Mouse (Mus musculus): ENCODE measurements around the gene Lekr1.
"Not testable (repeated sequence)": the region's sequence is repeated elsewhere in the genome, so short reads cannot be mapped to it uniquely, and the experiment has no call there.

Lekr1 gene

DNA sequence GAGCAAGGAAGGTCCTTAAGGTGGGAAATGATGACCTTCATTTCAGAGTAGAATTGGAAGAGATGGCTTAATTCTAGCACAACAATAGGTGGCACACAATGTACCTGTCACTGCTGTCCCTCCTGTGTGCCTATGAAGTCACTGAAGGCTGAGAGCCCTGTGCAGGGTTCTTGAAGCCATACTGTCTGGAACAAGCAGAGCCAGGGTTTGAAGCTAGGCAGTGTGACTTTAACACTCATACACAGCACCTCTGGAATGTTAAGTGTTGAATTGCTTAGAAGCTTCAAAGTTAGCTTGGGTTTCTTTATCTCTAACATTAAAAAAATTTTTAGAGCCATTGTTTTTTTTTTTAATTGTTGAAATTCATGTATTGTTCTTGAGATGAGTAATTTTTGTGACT, 100.4 kb downstream of the Lekr1 start:
- no peak for DNase-seq (ENCODE audit: inconsistent age in 2 of 2, low spot score in 1 of 2)

DNA sequence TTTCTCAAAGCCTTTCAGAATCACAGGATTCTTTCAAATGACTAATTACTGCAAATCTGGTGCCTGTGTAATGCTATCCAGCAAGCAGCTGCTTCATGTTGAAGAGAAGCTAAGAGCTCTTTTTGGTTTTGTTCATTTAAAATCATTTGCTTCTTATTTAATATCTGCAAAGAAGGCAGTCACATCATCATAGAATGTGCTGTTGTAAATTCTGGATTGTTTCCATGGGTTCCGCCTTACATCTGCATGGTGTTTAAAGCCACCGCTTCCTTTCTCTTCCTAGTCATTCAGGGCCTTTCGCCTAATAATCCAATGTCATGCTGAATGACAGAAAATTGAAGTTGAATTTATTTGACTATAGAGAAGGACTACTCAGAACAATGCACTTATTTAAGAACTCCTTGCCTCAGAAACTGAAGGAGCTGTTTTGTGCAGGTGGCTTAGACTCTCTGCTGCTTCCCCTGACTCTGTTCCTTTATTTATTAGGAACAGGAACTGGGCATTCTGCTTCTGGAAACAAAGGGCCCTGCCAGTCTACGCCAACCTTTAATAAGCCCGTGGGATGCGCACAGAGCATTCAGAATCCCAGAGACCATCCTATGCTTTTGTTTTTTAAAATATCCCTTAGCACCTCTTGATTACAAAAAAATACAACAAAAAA, 101.3 kb downstream of the Lekr1 start:
- DNase-seq (ENCODE audit: inconsistent age in 2 of 2, low spot score in 1 of 2), result no peak

DNA sequence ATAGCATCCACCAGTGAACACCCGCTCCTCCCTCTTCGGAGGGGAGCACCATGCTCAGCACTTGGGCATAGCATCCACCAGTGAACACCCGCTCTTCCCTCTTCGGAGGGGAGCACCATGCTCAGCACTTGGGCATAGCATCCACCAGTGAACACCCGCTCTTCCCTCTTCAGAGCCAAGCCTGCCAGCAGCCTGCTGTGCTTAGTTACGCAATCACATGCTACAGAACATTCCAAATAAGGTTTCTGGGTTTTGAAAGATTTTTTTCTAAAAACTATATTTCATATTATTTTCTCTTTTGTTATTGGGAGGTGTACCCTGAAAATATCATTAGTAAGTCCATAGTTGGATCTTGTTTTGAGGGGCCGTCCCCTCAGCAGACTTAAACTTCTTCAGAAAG, 103.6 kb downstream of the Lekr1 start:
- DNase-seq (ENCODE audit: inconsistent age in 2 of 2, low spot score in 1 of 2), result not testable (repeated sequence)

DNA sequence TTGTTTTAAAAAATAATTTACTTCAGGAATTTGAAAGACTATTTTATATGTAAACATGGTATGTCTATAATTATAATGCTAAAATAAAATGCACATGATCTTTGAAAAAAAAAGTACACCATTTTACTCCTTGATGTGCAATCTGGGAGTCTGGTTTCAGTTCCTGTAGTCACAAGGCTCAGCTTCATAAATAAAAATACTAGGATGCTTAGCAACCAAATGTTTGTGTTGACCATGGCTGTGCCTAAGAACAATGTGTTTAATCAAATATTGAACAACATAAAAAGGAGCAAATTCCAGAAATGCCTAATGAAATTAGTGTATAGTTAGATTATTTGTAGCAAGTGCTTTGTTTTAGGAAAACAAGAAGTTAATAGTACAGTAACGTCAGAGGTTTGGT, 107.9 kb downstream of the Lekr1 start:
- DNase-seq (ENCODE audit: inconsistent age in 2 of 2, low spot score in 1 of 2), result no peak

DNA sequence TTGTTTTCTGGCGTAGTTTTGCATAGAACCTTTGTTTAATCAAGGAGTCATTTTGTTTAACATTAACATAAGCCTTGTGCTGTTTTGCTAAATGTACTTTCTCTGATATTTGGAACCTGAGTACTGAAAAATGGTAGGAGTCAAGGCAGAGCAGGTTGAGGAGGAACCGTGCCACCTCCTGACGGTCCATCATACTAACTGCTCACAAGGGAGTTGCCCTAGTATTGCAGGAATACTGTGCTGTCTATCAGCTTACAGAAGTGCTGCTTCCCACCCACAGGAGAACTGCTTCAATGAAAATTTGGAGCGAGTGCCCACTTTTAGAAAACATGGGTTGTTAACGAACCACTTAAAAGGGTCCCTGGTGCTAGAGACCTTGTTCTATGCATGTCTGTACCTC, 109.1 kb downstream of the Lekr1 start:
- DNase-seq (ENCODE audit: inconsistent age in 2 of 2, low spot score in 1 of 2), result no peak

DNA sequence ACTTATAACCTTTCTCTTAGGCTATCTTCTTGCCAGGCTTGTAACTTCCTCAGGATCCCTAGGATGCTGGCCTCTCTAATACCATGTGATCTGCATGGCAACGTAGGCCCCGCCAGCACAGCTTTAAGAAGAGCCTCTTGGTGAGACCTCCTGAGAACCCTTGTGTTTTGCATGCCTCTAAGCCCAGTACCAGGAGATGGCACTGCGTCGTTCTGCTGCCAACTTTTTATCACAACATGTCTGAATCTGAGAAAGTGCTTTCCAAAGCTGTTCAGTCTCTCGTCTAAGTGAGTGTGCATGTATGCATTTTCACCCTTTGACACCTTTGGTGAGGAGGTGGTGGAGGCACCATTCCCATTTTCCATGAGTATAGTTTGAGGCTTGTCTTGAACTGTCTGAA, 116.2 kb downstream of the Lekr1 start:
- no peak for DNase-seq (ENCODE audit: inconsistent age in 2 of 2, low spot score in 1 of 2)

DNA sequence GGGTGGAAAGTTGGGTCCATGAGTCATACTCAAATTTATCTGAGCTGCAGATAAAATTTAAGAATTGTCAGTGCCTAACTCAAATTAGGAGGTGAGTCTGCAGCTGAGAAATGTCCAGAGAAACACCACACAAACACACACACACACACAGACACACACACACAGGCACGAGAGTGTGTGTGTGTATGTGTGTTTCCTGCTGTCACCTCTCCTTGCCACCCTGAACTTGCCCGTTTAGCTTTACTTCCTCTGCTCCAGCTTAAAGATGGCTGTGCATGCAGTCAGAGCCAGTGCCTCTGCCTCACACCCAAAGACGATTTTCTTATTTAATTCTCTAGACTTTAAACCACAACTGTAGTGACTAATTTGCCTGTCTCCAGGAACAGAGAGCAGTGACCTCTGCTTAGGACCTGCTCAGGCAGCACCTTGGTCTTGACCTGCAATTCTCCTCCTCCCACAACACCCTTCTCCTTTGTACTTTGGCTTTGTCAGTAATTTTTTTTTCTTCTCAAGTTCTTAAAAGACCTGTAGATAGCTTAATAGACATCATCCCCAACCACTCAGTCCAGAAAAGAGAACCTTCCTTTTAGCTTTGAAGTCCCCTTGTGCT, 124.2 kb downstream of the Lekr1 start:
- DNase-seq (ENCODE audit: inconsistent age in 2 of 2, low spot score in 1 of 2), result no peak

DNA sequence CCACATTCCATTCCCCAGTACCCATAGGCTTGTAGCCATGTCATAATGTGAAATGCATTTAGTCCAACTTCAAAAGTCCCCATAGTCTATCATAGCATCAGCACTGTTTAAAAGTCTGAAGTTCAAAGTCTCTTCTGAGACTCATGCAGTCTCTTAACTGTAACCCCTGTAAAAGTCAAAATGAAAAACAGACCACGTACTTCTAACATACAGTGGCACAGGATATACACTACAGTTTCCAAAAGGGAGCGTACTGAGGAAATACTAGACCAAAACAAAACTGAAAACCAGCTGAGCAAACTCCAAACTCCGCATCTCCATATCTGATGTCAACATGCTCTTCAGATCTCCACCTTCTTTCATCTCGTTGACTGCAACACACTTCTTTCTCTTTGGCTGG, 127.5 kb downstream of the Lekr1 start:
- DNase-seq (ENCODE audit: inconsistent age in 2 of 2, low spot score in 1 of 2), result no peak

DNA sequence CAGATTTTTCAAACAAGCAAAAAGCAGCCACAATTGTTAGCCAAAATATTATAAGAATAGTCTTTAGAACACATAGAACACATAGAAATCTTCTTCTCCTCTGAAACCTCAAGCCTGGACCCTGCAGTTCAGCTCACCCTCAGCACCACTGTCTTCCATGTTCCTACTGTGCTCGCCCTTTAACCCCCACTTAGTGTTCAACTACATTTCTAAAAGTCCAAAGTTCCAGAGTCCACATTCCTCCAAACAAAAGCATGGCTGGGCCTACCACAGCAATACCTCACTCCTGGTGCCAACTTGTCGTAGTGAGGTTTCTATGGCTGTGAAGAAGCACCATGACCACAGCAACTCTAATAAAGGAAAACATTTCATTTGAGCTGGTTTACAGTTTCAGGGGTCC, 128.7 kb downstream of the Lekr1 start:
- DNase-seq (ENCODE audit: inconsistent age in 2 of 2, low spot score in 1 of 2), result no peak

DNA sequence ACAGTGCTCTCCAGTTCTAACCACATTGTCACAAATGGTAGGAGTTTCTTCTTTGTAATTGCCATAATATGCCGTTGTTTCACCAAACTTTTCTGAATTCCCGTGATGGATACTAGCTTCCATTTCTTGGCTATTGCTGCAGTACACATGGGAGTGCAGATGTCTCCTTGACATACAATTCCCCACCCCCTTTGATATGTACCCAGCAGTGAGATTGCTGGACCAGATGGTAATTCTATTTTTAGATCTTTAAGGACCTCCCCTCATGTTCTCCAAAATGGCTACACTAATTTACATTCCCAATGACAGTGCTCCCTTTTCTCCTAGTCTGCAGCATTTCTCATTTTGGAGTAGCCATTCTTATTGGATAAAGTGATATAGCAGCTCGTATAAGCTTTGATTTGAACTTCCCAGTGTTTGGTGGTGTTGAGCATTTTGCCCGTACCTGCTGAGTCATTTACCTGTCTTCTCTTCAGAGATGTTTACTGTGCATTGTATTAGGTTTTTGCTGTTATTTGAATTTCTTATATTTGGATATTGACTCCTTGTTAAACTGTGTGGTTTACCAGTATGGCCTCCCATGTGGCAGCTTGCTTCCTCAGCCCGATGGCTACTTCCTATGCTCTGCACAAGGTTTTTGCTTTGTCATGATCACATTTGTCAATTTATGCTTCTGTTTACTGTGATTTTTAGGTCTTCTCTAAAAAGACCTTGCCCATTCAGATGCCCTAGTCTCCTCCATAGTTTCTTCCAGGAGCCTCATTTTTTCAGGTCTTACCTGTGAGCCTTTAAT, 131.5 kb downstream of the Lekr1 start:
- no peak for DNase-seq (ENCODE audit: inconsistent age in 2 of 2, low spot score in 1 of 2)

DNA sequence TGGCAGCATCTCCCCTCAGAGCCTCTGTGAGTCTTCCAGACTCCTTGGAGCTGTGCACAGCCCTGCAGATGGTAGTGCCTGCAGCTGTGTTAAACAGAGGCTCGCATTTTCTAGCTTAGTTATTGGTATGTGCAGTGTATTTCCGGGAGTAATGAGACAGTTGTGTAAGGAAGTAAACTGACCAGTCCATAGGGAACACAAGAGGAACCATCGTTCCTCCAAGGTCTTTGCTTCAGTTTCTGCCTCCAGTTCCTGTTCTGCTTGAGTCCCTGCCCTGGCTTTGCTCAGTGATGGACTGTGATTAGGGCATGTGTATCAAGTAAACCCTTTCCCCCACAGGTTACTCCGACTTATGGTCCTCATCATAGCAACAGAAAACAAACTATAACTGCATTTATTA, 134.9 kb downstream of the Lekr1 start:
- no peak for DNase-seq (ENCODE audit: inconsistent age in 2 of 2, low spot score in 1 of 2)

DNA sequence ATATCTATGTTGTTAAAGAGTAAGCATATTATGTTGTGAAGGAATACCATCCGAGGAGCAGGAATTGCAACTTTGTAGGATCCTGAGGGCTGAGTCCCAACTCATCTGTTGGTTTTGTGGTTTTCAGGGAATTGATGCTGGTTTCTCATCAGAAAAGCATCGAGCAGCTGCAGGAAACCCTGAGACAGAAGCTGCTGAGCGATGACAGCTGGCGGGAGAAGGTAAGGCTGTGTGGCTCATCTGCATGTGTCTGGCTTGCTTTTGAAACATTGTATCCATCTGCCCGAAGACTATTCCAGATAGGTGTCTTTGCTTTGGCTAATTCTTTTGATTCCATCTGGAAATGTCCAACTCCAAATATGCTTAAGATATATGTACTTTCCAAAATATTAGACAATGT, 136.2 kb downstream of the Lekr1 start:
- no peak for DNase-seq (ENCODE audit: inconsistent age in 2 of 2, low spot score in 1 of 2)

DNA sequence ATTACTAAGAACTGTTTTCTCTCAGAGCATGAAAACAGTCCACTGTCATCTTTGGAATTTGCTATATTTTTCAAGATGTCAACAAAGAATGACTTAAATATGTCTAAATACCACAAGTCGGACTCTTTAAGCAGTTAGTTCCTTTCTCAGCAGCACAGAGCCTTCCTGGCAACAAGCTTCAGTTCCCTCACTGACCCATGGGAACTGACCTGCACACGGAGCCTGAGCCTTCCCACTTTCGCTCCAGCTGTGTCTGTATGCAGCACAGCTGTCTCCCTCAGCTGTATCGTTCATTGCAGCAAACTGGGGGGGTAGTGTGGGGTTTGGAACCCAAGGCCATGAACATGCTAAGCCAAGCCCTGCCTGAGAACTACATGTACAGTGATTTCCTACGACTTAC, 136.8 kb downstream of the Lekr1 start:
- DNase-seq (ENCODE audit: inconsistent age in 2 of 2, low spot score in 1 of 2), result no peak

DNA sequence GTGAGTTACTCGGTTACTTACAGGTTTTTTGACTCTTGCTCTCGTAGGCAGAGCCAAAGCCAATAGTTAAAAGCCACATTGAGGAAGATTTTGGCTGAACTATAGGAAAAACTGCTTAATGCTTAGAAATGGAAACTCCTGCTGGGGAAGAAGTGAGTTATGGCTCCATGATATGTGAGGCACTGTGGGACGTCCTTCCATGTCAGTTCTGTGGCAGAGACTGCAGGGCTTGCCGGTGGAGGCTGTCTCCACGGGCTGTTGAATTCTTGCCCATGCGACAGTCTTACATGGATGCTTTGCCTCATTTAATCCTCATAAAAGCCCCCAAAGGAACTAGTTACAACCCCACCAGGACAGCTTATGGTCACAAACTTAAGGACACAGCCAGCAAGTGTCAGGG, 148.9 kb downstream of the Lekr1 start:
- no peak for DNase-seq (ENCODE audit: inconsistent age in 2 of 2, low spot score in 1 of 2)

DNA sequence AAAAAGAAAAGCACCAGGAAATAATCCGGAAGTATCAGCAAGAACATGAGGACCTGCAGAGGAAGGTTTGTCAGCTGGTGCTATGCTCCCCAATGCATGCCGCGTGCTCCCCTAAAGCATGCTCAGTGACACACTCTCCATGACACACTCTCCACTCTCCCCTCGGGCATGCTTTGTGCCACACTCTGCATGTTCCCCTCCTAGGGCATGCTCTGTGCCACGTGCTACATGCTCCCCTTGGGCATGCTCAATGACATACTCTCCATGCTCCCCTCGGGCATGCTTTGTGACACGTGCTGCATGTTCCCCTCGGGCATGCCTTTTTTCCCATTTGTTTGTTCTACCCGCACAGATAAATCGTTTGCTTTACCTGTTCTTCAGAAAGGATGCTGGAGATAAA, 150.0 kb downstream of the Lekr1 start:
- DNase-seq (ENCODE audit: inconsistent age in 2 of 2, low spot score in 1 of 2), result no peak

DNA sequence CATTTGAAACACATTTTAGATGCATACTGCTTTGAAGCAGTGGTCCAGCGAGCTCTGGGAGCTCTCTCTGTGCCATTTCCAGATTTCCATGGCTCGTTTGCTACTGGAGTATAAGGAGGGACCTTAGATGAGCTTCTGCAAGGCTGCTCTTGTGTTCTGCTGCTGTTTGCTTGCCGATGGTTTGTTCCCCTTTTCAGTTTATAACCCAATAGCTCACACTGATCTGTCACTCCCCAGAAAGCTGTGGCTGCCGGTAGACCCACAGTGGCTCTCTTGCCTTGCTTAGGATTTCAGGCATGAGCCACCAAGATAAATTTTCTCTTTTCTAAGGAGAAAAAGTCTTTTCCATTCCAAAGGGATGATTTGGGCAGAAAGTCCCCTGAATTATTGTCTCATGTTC, 152.6 kb downstream of the Lekr1 start:
- DNase-seq (ENCODE audit: inconsistent age in 2 of 2, low spot score in 1 of 2), result no peak

DNA sequence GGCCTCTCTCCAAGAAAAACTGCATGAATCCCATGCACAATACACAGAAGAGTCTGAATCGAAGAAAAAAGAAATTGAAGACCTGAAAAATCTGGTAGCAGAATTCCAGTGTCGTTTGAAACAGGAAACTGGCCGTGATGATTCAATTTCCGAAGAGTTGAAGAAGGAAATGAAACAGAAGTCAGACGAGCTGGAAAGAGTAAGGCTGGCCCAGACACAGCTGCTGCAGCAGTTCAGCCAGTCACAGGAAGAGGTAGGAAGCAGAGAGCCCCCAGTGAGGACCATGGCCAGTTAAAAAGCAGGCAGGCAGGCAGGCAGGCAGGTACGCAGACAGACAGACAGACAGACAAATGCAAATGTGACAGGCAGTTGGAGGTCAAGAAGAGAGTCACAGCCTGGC, 153.8 kb downstream of the Lekr1 start:
- no peak for DNase-seq (ENCODE audit: inconsistent age in 2 of 2, low spot score in 1 of 2)

DNA sequence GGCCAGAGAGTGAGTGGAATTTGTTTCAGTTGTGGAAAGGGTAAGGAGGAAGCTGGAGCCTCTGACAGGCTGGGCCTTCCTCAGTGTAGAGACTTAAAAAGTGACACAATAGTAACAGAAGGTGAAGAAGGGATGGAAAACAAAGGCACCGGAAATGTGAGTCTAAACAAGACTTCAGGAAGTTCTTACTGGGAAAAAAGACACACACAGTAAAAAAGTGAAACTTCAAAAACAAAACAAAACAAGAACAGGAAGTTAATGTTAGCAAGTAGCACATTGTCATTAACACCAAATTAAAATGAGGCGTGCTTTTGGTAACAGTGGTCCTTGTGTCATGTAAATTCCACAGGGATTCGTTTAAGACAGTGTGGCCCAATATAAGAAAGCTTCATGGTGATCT, 158.9 kb downstream of the Lekr1 start:
- DNase-seq (ENCODE audit: inconsistent age in 2 of 2, low spot score in 1 of 2), result no peak

DNA sequence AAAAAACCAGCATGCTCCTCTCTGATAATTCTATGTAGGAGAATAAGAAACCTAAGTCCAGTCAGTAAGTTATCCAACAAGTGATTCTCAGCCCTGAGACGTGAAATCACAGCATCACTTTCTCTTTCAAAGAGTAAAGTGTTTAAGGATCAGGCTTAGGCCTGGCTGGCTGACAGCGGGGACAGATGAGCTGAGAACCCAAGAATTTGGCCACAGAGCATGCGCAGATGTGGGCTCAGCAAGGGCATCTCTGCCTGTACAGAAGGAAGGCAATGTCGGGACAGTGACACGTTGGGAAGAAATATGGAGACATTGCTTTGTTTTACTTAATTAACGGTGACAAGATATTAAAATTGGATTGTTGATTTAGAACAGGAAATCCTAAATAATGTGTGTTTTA, 160.7 kb downstream of the Lekr1 start:
- no peak for DNase-seq (ENCODE audit: inconsistent age in 2 of 2, low spot score in 1 of 2)

DNA sequence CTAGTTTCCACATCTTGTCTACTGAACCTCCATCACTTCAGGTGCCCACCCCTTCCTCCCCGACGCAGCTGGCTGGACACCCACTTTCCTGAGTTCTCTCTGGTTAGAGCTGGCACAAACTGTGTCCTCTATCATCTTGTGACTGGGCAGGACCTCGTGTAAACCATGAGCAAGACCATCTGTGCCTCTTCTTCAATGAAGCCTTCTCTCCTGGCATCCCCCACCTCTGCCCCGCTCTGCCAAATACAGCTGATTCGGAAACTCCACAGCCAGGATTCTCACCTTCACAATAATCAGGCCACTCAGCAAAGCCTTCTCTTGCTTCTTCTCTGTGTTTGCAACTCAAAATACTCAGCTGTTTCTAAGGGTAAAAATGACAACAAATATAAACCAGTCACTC, 161.4 kb downstream of the Lekr1 start:
- DNase-seq (ENCODE audit: inconsistent age in 2 of 2, low spot score in 1 of 2), result no peak

DNA sequence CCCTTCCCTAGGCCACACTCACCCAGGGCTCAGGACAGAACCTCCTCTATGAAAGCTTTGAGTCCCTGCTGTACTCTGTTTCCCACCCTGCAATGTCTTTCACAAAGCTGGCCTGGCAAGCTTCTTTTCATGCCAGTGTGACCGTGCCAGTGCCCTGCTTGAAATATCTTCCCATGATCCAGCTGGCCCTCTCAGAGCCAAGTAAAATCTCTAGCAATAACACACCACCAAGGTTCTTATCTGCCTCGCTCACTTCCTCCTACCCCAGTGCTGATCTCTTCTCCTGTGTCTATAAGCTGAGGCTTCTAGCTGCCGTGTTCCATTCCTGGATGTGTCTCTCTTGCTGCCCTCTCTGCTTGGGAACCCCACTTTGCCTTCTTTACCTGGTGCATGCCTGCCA, 162.0 kb downstream of the Lekr1 start:
- peak in 1 of 2 experiments; percentile 32 for DNase-seq (ENCODE audit: inconsistent age in 2 of 2, low spot score in 1 of 2)

DNA sequence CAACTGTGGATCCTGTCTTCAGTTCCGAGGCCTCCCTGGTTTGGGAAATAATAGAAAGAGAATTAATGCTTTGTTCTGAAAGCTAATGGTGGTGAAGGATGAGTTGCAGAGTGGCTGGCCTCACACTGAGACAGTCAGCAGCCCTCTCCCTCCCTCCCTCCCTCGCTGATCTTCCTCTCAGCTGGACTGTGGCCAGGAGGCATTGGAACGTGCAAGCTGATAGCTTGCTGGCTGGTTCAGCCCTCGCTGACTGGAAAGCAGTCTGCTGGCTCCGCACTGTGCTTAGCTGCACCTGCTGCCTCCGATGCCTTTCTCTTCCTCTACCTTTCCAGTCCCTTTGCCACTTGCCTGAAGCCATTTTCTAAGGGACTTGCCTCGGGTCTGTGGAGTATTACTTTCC, 163.2 kb downstream of the Lekr1 start:
- DNase-seq (ENCODE audit: inconsistent age in 2 of 2, low spot score in 1 of 2), result peak; percentile 57 to 84
